12 mouse cellular contexts compared by ENCODE assay signal in genomic region chr12:12722982-12723661, GRCm38 (mm10).
DNase-seq lines count a peak whose midpoint lies in the region; ATAC-seq and TF ChIP-seq lines count a peak whose summit lies in the region.
"Had no signal": no experiment of that assay in that cellular context is flagged by ENCODE, and none has a peak within 500 bp of the region (broad histone marks: within the 10 kb centered on the region; RNA-seq: fewer than 3 reads in every experiment).

No protein-coding gene starts in this region.

- no peak for TF ChIP-seq EP300 in lung, postnatal 0 days (IDR thresholded peaks at IDR 0.05)

- no peak for ATAC-seq in heart, embryonic 11.5 days (replicated peaks; ENCODE audit: insufficient number of reproducible peaks, low FRiP score, low TSS enrichment)
- peak; percentile 32 for ATAC-seq in forebrain, embryonic 16.5 days
- ATAC-seq in midbrain, embryonic 11.5 days (ENCODE audit: low FRiP score), result peak; percentile 79
- ATAC-seq in neural tube, embryonic 15.5 days (ENCODE audit: low FRiP score), result peak; percentile 54
- no peak for ATAC-seq in lung, postnatal 0 days
- ATAC-seq: activated CD4-positive, CD25-positive, alpha-beta regulatory T cell, adult 4 months; liver, embryonic 12.5 days had no signal

- peaks cover 6% of the 10 kb centered on the region; the same call in 1 of the 2 replicates for H3K27me3 ChIP-seq in heart, embryonic 10.5 days (ENCODE audit: insufficient read depth, poor library complexity, severe bottlenecking)
- H3K27me3 ChIP-seq in heart, embryonic 11.5 days (ENCODE audit: control insufficient read depth, insufficient read depth, low read length), result no peaks in the 10 kb centered on the region
- 0 out of 2 replicates have a peak, but pooled peaks cover 2% of the 10 kb centered on the region for H3K27me3 ChIP-seq in forebrain, embryonic 16.5 days (replicated peaks; ENCODE audit: control insufficient read depth, insufficient read depth, low read length)
- peaks cover 6% of the 10 kb centered on the region; the same call in 1 of the 2 replicates for H3K27me3 ChIP-seq in midbrain, embryonic 11.5 days (ENCODE audit: control insufficient read depth, insufficient read depth, low read length)
- H3K27me3 ChIP-seq in neural tube, embryonic 15.5 days (replicated peaks), result peaks cover 6% of the 10 kb centered on the region; the same call in 1 of the 2 replicates
- H3K27me3 ChIP-seq in lung, postnatal 0 days (replicated peaks; ENCODE audit: insufficient read depth, low read length), result 0 out of 2 replicates have a peak, but pooled peaks cover 5% of the 10 kb centered on the region

- no peaks in the 10 kb centered on the region for H3K36me3 ChIP-seq in heart, embryonic 10.5 days
- H3K36me3 ChIP-seq in heart, embryonic 11.5 days (ENCODE audit: control insufficient read depth, insufficient read depth, low read length), result no peaks in the 10 kb centered on the region
- H3K36me3 ChIP-seq in forebrain, embryonic 16.5 days (ENCODE audit: control insufficient read depth, insufficient read depth), result no peaks in the 10 kb centered on the region
- H3K36me3 ChIP-seq in midbrain, embryonic 11.5 days (ENCODE audit: control insufficient read depth, insufficient read depth, low read length), result no peaks in the 10 kb centered on the region
- H3K36me3 ChIP-seq in neural tube, embryonic 15.5 days, result no peaks in the 10 kb centered on the region
- H3K36me3 ChIP-seq in lung, postnatal 0 days (ENCODE audit: insufficient read depth, low read length), result no peaks in the 10 kb centered on the region
- H3K36me3 ChIP-seq: liver, embryonic 12.5 days had no signal

- H3K4me3 ChIP-seq in heart, embryonic 10.5 days, result no peak overlapping the region
- no peak overlapping the region for H3K4me3 ChIP-seq in heart, embryonic 11.5 days (ENCODE audit: low read depth, low read length)
- peak overlapping the region; percentile 4; the same call in 1 of the 2 replicates for H3K4me3 ChIP-seq in forebrain, embryonic 16.5 days (replicated peaks; ENCODE audit: low read length)
- H3K4me3 ChIP-seq in midbrain, embryonic 11.5 days (ENCODE audit: low read depth, low read length), result peak overlapping the region; percentile 2; the same call in 1 of the 2 replicates
- H3K4me3 ChIP-seq in neural tube, embryonic 15.5 days (replicated peaks), result 0 out of 2 replicates have a peak overlapping the region, but pooled peaks have one; percentile 1
- H3K4me3 ChIP-seq in lung, postnatal 0 days (ENCODE audit: low read depth, low read length), result no peak overlapping the region
- H3K4me3 ChIP-seq: liver, embryonic 12.5 days had no signal

- no peak for TF ChIP-seq CTCF in lung, postnatal 0 days (IDR thresholded peaks at IDR 0.05)

- no peak overlapping the region for H3K4me2 ChIP-seq in heart, embryonic 11.5 days
- peak overlapping the region; percentile 36 for H3K4me2 ChIP-seq in forebrain, embryonic 16.5 days (ENCODE audit: low read length)
- H3K4me2 ChIP-seq in midbrain, embryonic 11.5 days, result peak overlapping the region; percentile 31
- H3K4me2 ChIP-seq in neural tube, embryonic 15.5 days, result peak overlapping the region; percentile 44
- H3K4me2 ChIP-seq in lung, postnatal 0 days (replicated peaks; ENCODE audit: low read depth, low read length), result no peak overlapping the region
- H3K4me2 ChIP-seq: liver, embryonic 12.5 days had no signal

- DNase-seq in heart, embryonic 10.5 days (ENCODE audit: low spot score), result no peak
- peak; percentile 97 for DNase-seq in midbrain, embryonic 11.5 days (ENCODE audit: low spot score, missing footprints)
- no peak for DNase-seq in heart, adult 18-20 months
- no peak for DNase-seq in left cerebral cortex, adult 11 months (ENCODE audit: low spot score)
- no peak for DNase-seq in lung, postnatal 0 days (ENCODE audit: low spot score)
- DNase-seq: cerebellum, postnatal 10 days; kidney, postnatal 4 days had no signal

- H3K27ac ChIP-seq in heart, embryonic 10.5 days, result peak overlapping the region; percentile 9; the same call in 1 of the 2 replicates
- no peak overlapping the region for H3K27ac ChIP-seq in heart, embryonic 11.5 days (ENCODE audit: low read depth, low read length)
- H3K27ac ChIP-seq in forebrain, embryonic 16.5 days (ENCODE audit: low read length), result no peak overlapping the region
- H3K27ac ChIP-seq in midbrain, embryonic 11.5 days (ENCODE audit: low read depth, low read length), result peak overlapping the region; percentile 81
- H3K27ac ChIP-seq in neural tube, embryonic 15.5 days (replicated peaks), result no peak overlapping the region
- H3K27ac ChIP-seq in lung, postnatal 0 days (ENCODE audit: low read length), result no peak overlapping the region
- H3K27ac ChIP-seq: liver, embryonic 12.5 days had no signal

- no peak overlapping the region for H3K9ac ChIP-seq in heart, embryonic 11.5 days (ENCODE audit: low read depth, low read length)
- H3K9ac ChIP-seq in forebrain, embryonic 16.5 days (replicated peaks; ENCODE audit: low read depth, low read length), result peak overlapping the region; percentile 28
- peak overlapping the region; percentile 50 for H3K9ac ChIP-seq in midbrain, embryonic 11.5 days (ENCODE audit: low read length)
- H3K9ac ChIP-seq in neural tube, embryonic 15.5 days (replicated peaks), result no peak overlapping the region; the same call in 1 of the 2 replicates
- no peak overlapping the region for H3K9ac ChIP-seq in lung, postnatal 0 days (replicated peaks; ENCODE audit: low read depth)
- H3K9ac ChIP-seq: liver, embryonic 12.5 days had no signal

- H3K9me3 ChIP-seq in heart, embryonic 10.5 days, result no peaks in the 10 kb centered on the region
- H3K9me3 ChIP-seq in heart, embryonic 11.5 days (replicated peaks; ENCODE audit: control insufficient read depth, low read length), result 0 out of 2 replicates have a peak, but pooled peaks cover 4% of the 10 kb centered on the region
- no peaks in the 10 kb centered on the region for H3K9me3 ChIP-seq in forebrain, embryonic 16.5 days (ENCODE audit: control insufficient read depth, low read length)
- H3K9me3 ChIP-seq in midbrain, embryonic 11.5 days (ENCODE audit: control insufficient read depth, low read length), result no peaks in the 10 kb centered on the region
- no peaks in the 10 kb centered on the region for H3K9me3 ChIP-seq in neural tube, embryonic 15.5 days (replicated peaks)
- H3K9me3 ChIP-seq in lung, postnatal 0 days (ENCODE audit: low read length), result no peaks in the 10 kb centered on the region
- H3K9me3 ChIP-seq: liver, embryonic 12.5 days had no signal

- peaks cover 15% of the 10 kb centered on the region for H3K4me1 ChIP-seq in heart, embryonic 10.5 days
- peaks cover 4% of the 10 kb centered on the region; the same call in 1 of the 2 replicates for H3K4me1 ChIP-seq in heart, embryonic 11.5 days (ENCODE audit: control insufficient read depth, insufficient read depth, low read length)
- H3K4me1 ChIP-seq in forebrain, embryonic 16.5 days (replicated peaks; ENCODE audit: control insufficient read depth, insufficient read depth, low read length), result peaks cover 30% of the 10 kb centered on the region
- H3K4me1 ChIP-seq in midbrain, embryonic 11.5 days (ENCODE audit: control insufficient read depth, insufficient read depth, low read length), result peaks cover 42% of the 10 kb centered on the region
- H3K4me1 ChIP-seq in neural tube, embryonic 15.5 days, result peaks cover 25% of the 10 kb centered on the region
- H3K4me1 ChIP-seq in lung, postnatal 0 days (ENCODE audit: insufficient read depth, low read depth, low read length), result no peaks in the 10 kb centered on the region
- H3K4me1 ChIP-seq: liver, embryonic 12.5 days had no signal

- 79% methylated on average over 20 of the region's 20 CpGs for WGBS in heart, embryonic 10.5 days
- WGBS in heart, embryonic 11.5 days (ENCODE audit: insufficient replicate concordance), result 73% methylated on average over 20 of the region's 20 CpGs
- whole genome bisulfite sequencing in forebrain, embryonic 16.5 days, result 6% methylated on average over 20 of the region's 20 CpGs
- 7% methylated on average over 20 of the region's 20 CpGs for WGBS in midbrain, embryonic 11.5 days
- 18% methylated on average over 20 of the region's 20 CpGs for WGBS in neural tube, embryonic 15.5 days
- WGBS in lung, postnatal 0 days, result 71% methylated on average over 20 of the region's 20 CpGs

Comparison
In these comparisons a context has a peak if more than half of its experiments do, and no peak if none do; other contexts are left out.
1. H3K27ac ChIP-seq: peak in heart, embryonic 10.5 days (single experiment) and midbrain, embryonic 11.5 days (single experiment); none in heart, embryonic 11.5 days (single experiment), forebrain, embryonic 16.5 days (single experiment), neural tube, embryonic 15.5 days (single experiment) and lung, postnatal 0 days (single experiment).
2. H3K4me3 ChIP-seq: peak in forebrain, embryonic 16.5 days (single experiment), midbrain, embryonic 11.5 days (single experiment) and neural tube, embryonic 15.5 days (single experiment); none in heart, embryonic 10.5 days (single experiment), heart, embryonic 11.5 days (single experiment) and lung, postnatal 0 days (single experiment).
3. ATAC-seq: peak in forebrain, embryonic 16.5 days (single experiment), midbrain, embryonic 11.5 days (single experiment) and neural tube, embryonic 15.5 days (single experiment); none in heart, embryonic 11.5 days (single experiment) and lung, postnatal 0 days (single experiment).
4. H3K4me2 ChIP-seq: peak in forebrain, embryonic 16.5 days (single experiment), midbrain, embryonic 11.5 days (single experiment) and neural tube, embryonic 15.5 days (single experiment); none in heart, embryonic 11.5 days (single experiment) and lung, postnatal 0 days (single experiment).
5. H3K9ac ChIP-seq: peak in forebrain, embryonic 16.5 days (single experiment) and midbrain, embryonic 11.5 days (single experiment); none in heart, embryonic 11.5 days (single experiment), neural tube, embryonic 15.5 days (single experiment) and lung, postnatal 0 days (single experiment).